Mouse (Mus musculus) CH12F3 (cell line): ENCODE data around the gene Smpdl3b.

Source experiments
- in situ Hi-C: fragments of 300-500 bp; cut with MboI; formaldehyde crosslinking; loops from 2 replicates; pipeline ENCODE4 v1.14.3; 2020; ENCODE audit warnings: low sequenced_read_pairs

Gene Smpdl3b

GRCm38 (mm10) chr4:132735894-132736293 is 21.2 kb downstream of the Smpdl3b start:
- in situ Hi-C loops, result no loop called here

GRCm38 (mm10) chr4:132735389-132735788 is 21.7 kb downstream of the Smpdl3b start:
- in situ Hi-C loops, result no loop called here

GRCm38 (mm10) chr4:132734766-132735165 is 22.3 kb downstream of the Smpdl3b start:
- in situ Hi-C loops, result no loop called here

GRCm38 (mm10) chr4:132733071-132733770 is 23.8 kb downstream of the Smpdl3b start:
- in situ Hi-C loops, result no loop called here

GRCm38 (mm10) chr4:132732148-132732684 is 24.8 kb downstream of the Smpdl3b start, which contains the start of gene Xkr8:
Xkr8 (minus strand) TSS chr4:132732546.
- in situ Hi-C loops, result no loop called here

GRCm38 (mm10) chr4:132731616-132732015 is 25.4 kb downstream of the Smpdl3b start:
- in situ Hi-C loops, result no loop called here

GRCm38 (mm10) chr4:132728233-132728632 is 28.8 kb downstream of the Smpdl3b start:
- in situ Hi-C loops, result no loop called here

GRCm38 (mm10) chr4:132718251-132718650 is 38.8 kb downstream of the Smpdl3b start:
- in situ Hi-C loops, result no loop called here

GRCm38 (mm10) chr4:132713181-132713580 is 43.9 kb downstream of the Smpdl3b start:
- in situ Hi-C loops, result no loop called here

- in situ Hi-C loops, result no loop called here
Measured at GRCm38 (mm10) chr4:132706885-132707284, 50.2 kb downstream of the Smpdl3b start.

- in situ Hi-C loops, result no loop called here
Measured at GRCm38 (mm10) chr4:132702076-132702475, 55.0 kb downstream of the Smpdl3b start.

GRCm38 (mm10) chr4:132693366-132693765 is 63.7 kb downstream of the Smpdl3b start:
- in situ Hi-C loops, result no loop called here

- in situ Hi-C loops, result no loop called here
Measured at GRCm38 (mm10) chr4:132689634-132690033, 67.4 kb downstream of the Smpdl3b start.
